Mouse (Mus musculus): ENCODE results near the gene Ephb3.
A peak's percentile ranks its signal among the peaks of the same experiment; 100 is the strongest.
"Not testable (repeated sequence)": the region's sequence is repeated elsewhere in the genome, so short reads cannot be mapped to it uniquely, and the experiment has no call there.

Gene Ephb3

GRCm38 (mm10) chr16:21204367-21205092, at the start of gene Ephb3:
Gene Ephb3 (plus strand): TSS chr16:21204755.
- DNase-seq: peak; percentile 81 to 87

GRCm38 (mm10) chr16:21156261-21156660, 48.3 kb upstream of the Ephb3 start:
- DNase-seq: not testable (repeated sequence)

GRCm38 (mm10) chr16:21159226-21159625, 45.3 kb upstream of the Ephb3 start:
- not testable (repeated sequence) for DNase-seq

- not testable (repeated sequence) for DNase-seq
Observed at GRCm38 (mm10) chr16:21163423-21163822, 41.1 kb upstream of the Ephb3 start.

GRCm38 (mm10) chr16:21165343-21166220, 39.0 kb upstream of the Ephb3 start:
- DNase-seq: not testable (repeated sequence)

GRCm38 (mm10) chr16:21168730-21169129, 35.8 kb upstream of the Ephb3 start:
- DNase-seq: no peak

- no peak for DNase-seq
Observed at GRCm38 (mm10) chr16:21175236-21175635, 29.3 kb upstream of the Ephb3 start.

- DNase-seq: no peak
Observed at GRCm38 (mm10) chr16:21182108-21182507, 22.4 kb upstream of the Ephb3 start.

- no peak for DNase-seq
Observed at GRCm38 (mm10) chr16:21184697-21185096, 19.9 kb upstream of the Ephb3 start.

- DNase-seq: no peak
Observed at GRCm38 (mm10) chr16:21187568-21187967, 17.0 kb upstream of the Ephb3 start.

GRCm38 (mm10) chr16:21188345-21188744, 16.2 kb upstream of the Ephb3 start:
- DNase-seq: no peak

- DNase-seq: no peak
Observed at GRCm38 (mm10) chr16:21191569-21191968, 13.0 kb upstream of the Ephb3 start.

- peak; percentile 26 to 43 for DNase-seq
Observed at GRCm38 (mm10) chr16:21192509-21193354, 11.8 kb upstream of the Ephb3 start.

- no peak for DNase-seq
Observed at GRCm38 (mm10) chr16:21194182-21194581, 10.4 kb upstream of the Ephb3 start.

- no peak for DNase-seq
Observed at GRCm38 (mm10) chr16:21195260-21195866, 9.2 kb upstream of the Ephb3 start.

- no peak for DNase-seq
Observed at GRCm38 (mm10) chr16:21196576-21196975, 8.0 kb upstream of the Ephb3 start.

- DNase-seq: no peak
Observed at GRCm38 (mm10) chr16:21197542-21197941, 7.0 kb upstream of the Ephb3 start.

GRCm38 (mm10) chr16:21198006-21198405, 6.5 kb upstream of the Ephb3 start:
- DNase-seq: no peak

- no peak for DNase-seq
Observed at GRCm38 (mm10) chr16:21198529-21198928, 6.0 kb upstream of the Ephb3 start.

- DNase-seq: no peak
Observed at GRCm38 (mm10) chr16:21199426-21199825, 5.1 kb upstream of the Ephb3 start.

GRCm38 (mm10) chr16:21202731-21203130, 1.8 kb upstream of the Ephb3 start:
- DNase-seq: no peak

GRCm38 (mm10) chr16:21205093-21205886, 735 bp downstream of the Ephb3 start:
- DNase-seq: no peak
